Mouse (Mus musculus) layer of hippocampus, adult 9-10 months (tissue): Measurements from ENCODE around the gene Kctd11.
A peak's percentile ranks its signal among the peaks of the same experiment; 100 is the strongest.
"Not testable (repeated sequence)": the region's sequence is repeated elsewhere in the genome, so short reads cannot be mapped to it uniquely, and the experiment has no call there.

ENCODE experiments used
- DNase-seq: peaks from one replicate; pipeline ENCODE4 v3.0.0; 2022; ENCODE audit warnings: low spot score

The Kctd11 gene

GRCm38 (mm10) chr11:69881787-69882670 lies 823 bp upstream of the Kctd11 start:
- no peak for DNase-seq

DNA sequence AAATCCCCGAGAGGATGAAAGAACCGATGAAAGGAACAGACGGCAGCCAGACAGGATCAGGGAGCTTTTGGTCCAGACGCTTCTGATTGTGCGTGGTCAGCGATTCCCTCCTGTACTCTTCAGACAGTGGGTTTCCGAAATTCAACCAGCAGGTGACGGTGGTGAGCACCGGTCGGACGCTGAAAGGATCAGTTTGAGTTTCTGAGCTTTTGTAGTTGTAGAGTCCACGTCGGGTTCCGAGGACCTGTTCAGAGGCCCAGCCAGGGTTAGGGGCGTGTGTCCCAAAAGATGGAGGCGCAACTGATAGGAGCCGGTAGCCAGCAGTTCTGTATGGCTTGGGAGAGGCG lies 727 bp downstream of the Kctd11 start:
- no peak for DNase-seq

DNA sequence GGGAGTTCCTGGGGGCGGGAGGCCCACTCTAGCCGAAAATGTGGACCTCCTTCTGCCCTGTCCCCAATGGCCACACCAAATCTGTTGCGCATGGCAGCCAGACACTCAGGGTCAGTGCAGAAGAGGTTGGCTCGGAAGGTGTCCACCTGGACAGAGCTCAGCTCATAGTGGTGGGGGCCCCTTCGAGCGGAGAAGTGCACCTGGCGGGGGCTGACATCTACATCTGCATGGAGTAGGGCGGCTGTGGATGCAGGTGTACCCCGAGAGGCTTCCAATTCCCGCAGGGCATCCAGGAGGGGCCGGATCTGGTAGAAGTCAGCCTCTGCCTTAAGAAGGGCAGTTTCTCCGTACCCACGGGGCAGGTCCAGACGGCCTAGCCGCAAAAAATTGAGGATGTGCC lies 1.5 kb downstream of the Kctd11 start:
- no peak for DNase-seq

DNA sequence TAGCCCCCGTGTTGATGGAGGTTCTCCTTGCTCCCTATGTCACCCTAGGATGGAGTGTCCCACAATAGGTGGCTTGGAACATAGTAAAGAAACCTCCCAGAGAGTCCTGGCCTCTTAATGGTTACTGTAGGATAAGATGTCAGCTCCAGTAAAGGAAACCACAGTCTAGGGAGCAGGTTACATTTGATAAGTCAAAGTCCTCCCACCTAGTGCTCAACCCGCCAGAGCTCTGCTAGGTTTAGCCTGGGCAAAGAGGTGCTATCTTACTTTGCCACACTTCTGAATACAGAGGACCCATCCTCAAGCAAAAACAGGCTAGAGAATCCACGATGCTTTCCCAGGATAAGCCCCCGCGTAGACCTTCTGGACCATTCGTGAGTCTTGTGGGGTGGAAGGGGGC lies 2.3 kb downstream of the Kctd11 start:
- no peak for DNase-seq

DNA sequence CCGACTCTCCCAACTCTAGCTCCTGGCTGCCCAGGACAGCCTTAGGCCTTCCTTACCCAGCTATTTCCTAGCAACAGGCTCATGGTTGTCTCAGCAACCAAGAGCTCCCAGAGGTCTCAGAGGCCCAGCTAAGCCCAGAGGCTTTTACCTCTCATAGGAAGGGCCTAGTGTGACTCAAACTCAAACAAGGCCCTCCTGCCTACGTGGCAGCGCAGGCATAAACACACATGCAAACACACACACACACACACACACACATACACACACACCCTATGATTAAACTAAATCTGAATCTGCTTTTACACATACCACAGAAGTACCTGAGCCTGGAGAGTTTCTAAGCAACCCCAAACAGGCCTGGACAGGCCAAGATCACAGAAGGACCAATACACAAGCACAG lies 2.8 kb downstream of the Kctd11 start:
- DNase-seq, result no peak

GRCm38 (mm10) chr11:69877878-69878277 lies 3.3 kb downstream of the Kctd11 start, which contains the start of gene Tmem95:
Gene Tmem95 (minus strand): TSS chr11:69878018.
- no peak for DNase-seq

- DNase-seq, result peak; percentile 53
Observed at GRCm38 (mm10) chr11:69876867-69877266, 4.3 kb downstream of the Kctd11 start.

DNA sequence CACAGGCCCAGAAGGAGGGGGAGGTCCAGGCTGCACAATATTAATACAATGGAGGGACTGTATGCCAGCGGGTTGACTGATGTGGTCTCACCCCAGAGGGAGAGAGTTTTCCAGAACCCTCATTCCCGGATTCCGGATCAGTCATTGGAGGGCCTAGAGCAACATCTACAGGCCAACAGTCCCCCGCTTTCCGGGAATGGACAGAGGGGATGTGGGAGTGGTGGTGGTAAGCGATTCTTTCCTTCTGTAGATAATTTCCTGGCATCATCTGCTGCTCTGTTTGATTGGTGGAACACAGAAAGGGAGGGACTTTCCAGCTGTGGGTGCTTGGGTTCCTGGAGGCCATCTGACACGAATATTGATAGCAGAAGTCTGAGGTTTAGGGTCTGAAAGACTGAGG lies 5.0 kb downstream of the Kctd11 start:
- no peak for DNase-seq

DNA sequence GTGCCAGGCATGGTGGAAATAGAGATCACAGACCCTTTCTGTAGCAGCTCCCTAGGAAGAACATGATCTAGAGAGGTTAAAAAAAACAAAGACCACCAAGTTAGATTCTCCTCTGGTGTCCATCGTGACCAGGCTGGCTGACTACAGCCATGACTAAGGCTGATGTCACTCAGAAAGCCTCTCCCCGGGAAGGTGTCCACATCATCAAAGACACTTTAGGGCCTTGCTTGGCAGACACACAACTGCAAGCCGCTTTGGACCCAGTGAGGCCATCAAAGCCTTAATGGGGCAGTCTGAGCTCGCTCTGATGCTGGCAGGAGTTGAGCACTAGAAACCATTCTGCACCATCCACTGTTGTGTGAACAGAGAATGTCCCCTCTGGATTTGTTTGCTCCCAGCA lies 8.8 kb downstream of the Kctd11 start:
- no peak for DNase-seq

DNA sequence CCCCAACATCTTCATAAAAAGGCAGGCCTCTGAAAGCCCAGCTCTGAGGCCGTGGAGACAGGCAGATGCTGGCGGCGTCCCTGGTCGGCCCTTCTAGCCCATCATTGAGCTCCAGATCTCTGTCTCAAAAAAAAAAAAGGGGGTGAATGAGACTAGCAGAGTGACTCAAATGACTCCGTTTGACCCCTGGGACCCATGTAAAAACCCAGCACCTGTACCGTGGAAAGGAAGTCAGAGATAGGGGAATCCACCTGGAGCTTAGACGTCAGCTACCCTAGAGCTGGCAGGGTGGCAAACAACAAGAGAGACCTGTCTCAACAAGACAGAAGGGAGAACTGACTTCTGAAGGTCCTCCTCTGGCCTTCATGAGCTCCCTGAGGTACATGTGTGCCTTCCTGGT lies 9.4 kb downstream of the Kctd11 start:
- DNase-seq, result no peak

DNA sequence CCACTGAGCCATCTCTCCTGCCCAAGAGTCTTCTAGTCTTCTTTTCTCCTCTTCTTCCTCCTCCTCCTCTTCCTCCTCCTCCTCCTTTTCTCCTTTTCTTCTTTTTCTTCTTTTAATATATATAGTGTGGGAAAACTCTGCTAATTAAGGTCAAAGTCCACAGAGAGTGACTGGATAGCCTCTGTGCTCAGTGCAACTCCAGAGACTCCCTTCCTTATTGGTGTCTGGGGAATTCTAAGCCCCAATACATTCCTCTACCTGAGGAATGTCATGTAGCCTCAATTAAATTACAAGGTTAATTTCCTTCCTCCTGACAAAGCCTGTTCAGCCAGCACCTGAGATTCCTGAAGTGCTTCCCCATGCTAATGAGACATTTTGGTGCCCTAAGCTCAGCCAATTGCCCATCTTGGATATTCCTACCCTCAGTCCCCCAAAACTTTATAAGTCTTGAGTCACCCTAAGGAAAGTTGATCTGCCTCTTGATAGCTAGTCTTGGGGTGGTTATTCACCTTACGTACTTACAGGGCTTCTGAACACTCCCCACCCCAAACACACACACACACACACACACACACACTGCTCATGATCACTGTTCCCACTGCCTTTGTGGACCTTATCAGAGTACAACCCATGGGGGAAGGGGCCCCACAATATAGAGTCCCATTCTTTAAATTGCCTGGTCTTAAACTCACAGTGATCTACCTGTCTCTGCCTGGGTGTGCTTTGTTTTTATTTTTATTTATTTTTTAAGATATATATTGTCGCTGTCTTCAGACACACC lies 10.7 kb downstream of the Kctd11 start:
- no peak for DNase-seq

DNA sequence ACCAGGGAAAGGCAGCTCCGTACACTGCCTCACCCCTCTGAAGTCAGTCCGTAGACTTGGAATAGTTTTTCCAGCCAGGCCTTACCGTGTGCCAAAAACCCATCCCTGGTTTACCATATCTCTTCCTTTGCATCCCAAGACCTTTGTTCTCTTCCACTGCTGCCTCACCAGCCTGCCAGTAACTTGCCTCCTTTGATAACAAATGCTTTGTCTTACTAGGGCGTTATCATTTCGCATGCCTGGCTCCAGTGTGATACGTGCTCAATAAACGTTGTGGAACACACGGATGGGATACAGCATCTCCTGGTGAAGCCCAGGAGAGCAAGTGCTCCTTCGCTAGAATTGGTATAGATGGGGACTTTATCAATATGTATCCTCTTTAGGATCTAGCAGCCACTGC lies 13.9 kb downstream of the Kctd11 start:
- no peak for DNase-seq

DNA sequence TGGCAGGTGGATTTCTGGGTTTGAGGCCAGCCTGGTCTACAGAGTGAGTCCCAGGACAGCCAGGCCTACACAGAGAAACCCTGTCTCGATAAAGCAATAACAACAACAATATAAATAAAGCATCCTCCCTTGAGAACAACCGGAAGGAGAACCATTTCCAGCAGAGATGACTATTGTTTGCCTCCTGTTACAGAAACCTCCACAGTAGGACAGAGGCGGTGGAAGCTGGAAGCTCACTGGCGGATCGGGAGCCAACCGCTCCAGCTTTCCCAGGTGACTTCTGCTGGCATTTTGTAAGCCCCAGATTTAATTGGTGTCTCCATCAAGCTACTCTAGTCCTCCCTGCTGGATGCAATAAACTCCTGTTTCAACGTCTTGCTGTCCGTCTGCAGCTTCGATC lies 15.6 kb downstream of the Kctd11 start:
- DNase-seq, result no peak

- no peak for DNase-seq
Observed at GRCm38 (mm10) chr11:69864138-69864860, 16.9 kb downstream of the Kctd11 start.

- DNase-seq, result not testable (repeated sequence)
Observed at GRCm38 (mm10) chr11:69863729-69864128, 17.5 kb downstream of the Kctd11 start.

DNA sequence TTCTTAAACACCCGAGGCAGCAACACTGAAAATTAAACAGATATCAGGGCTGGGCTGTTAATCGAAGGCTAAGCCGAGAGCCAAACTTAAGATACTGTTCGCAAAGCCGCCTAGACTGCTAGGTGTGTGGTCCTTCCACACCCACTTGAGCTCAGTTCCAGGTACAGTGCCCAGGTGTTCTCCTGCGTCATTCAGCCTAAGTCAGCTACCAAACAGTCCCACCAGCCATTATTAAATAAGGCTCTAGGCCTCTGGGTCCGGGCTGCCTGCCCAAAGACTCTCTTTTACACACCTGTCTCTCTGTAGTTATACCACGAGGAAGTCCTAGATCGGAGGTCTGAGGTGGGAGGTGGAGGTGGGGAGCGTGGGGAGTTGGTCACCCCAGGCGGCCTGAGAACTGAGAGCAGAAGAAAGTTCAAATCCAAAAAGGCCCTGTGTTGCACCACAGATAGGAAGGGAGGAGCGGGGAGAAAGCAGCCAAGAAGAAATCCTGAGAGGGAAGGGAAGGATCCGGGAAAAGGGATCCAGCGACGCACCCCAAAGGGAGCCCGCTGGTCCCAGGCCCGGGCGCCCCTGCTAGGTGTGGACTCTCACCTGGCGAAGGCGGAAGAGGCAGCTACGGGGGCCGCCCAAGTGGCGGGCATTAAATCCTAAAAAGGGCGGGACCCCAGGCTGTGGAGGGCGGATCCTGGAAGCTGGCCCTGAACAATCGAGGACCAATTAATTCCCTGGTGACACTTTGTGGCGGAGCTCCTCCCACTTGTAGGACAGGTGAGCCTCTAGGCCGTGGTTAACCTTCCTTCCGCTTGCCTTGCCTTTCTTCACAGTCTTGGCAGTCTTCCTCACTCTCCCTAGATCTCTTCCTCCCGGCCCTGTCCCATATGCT lies 22.9 kb downstream of the Kctd11 start, which contains the start of gene Tnk1:
TSS of gene Tnk1 (minus strand) at position 618 of the 886 bp plus-strand sequence.
- DNase-seq, result no peak

DNA sequence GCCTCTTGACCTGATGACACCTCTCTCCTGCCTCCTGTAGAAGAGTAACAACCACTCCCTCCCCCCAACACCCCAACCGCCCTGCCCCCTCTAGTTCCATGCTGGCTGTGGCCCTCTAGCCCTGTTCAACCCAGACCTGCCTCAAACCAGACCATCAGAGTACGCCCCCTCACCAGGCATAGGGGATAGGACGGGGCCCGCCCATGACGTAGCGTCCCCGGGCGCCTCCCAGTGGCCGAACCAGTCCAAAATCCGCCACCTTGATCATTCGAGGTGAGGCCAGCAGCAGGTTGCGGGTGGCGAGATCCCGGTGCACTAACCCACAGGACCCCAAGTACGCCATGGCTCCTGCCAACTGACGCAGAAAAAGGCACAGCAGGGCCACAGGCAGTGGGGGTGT lies 25.9 kb downstream of the Kctd11 start:
- no peak for DNase-seq

GRCm38 (mm10) chr11:69854680-69855079 lies 26.5 kb downstream of the Kctd11 start:
- DNase-seq, result no peak

- DNase-seq, result no peak
Observed at GRCm38 (mm10) chr11:69853994-69854393, 27.2 kb downstream of the Kctd11 start.

GRCm38 (mm10) chr11:69850754-69851153 lies 30.5 kb downstream of the Kctd11 start:
- DNase-seq, result no peak

GRCm38 (mm10) chr11:69849884-69850283 lies 31.3 kb downstream of the Kctd11 start:
- no peak for DNase-seq

DNA sequence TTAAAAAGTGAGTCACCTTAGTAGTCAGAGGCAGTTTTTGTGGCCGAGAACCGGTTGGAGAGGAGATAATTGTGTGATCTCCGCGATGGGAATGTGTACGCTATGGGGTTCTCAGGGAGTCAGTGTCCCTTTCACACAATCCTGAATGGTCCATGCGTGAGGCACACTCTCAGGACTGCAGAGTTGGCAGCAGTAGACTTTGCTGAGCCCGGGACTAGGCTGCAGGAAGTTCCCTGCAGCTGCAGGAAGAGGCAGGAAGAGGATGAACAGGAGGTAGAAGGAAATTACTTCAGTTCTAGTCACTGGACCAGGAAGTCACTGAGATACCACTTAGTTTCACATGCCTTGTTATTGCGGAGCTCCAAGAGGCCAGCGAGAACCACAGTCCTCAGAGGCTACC lies 32.1 kb downstream of the Kctd11 start:
- no peak for DNase-seq
